Mouse (Mus musculus): ENCODE data around the gene Serpinb6a. TPM values are rescaled to one million over a fixed set of nuclear protein-coding genes. Genes with fewer than 3 reads are reported as not detected.

Gene Serpinb6a
- polyA plus RNA-seq, 1 experiment from 2014 or later: 45.0 TPM

DNA sequence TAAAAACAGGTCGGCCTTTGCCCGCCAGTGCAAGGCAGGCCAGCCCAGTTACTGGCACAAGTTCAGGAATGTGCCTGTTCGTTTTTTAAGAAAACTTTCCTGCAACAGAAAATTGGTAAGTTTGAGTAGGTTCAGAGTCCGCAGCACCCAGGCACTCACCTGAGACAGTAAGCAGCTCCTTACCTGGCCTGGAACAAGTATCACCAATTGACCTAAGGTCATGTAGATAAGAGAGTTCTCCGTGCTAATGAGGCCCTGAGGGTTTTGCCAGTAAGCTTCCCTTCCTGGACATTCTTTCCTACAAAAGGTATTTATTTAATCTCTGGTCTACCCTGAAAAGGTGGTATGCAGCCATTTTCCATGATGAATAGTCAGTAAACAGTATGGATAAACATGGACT, 80.9 kb downstream of the Serpinb6a start:
- no peaks in the 10 kb centered on the region for H3K27me3 ChIP-seq (ENCODE audit: control insufficient read depth, insufficient read depth, low read length)
- H3K4me1 ChIP-seq (ENCODE audit: control insufficient read depth, insufficient read depth, low read length): no peaks in the 10 kb centered on the region
- no peak overlapping the region for H3K9ac ChIP-seq (ENCODE audit: low read depth, low read length)
- H3K27ac ChIP-seq (ENCODE audit: low read depth, low read length): no peak overlapping the region
- H3K4me2 ChIP-seq: no peak overlapping the region
- no peak overlapping the region for H3K4me3 ChIP-seq (ENCODE audit: low read depth, low read length)
- H3K9me3 ChIP-seq (replicated peaks; ENCODE audit: control insufficient read depth, low read length): no peaks in the 10 kb centered on the region
- H3K36me3 ChIP-seq (ENCODE audit: control insufficient read depth, insufficient read depth, low read length): peaks cover 14% of the 10 kb centered on the region
- no peak for ATAC-seq (replicated peaks; ENCODE audit: insufficient number of reproducible peaks, low FRiP score, low TSS enrichment)
- WGBS (ENCODE audit: insufficient replicate concordance): 68% methylated on average over 5 of the region's 5 CpGs

DNA sequence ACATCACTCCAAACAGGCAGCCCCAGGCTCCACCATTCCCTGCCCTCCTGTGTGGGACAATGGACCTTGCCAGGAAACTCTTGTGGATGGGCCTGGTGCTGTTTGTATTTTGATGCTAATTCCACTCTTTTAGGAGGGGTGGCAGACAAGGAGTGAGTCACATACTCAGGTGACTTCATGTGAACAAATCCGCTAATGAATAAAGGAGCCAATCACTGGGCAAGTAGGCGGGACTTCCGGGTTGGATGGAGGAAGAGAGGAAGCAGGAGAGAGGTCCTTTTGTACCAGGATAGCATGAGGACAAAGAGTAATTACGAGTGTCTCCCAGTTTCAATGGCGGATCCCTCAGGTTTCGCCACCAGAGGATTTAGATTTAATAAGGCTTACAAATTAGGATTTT, 81.6 kb downstream of the Serpinb6a start:
- H3K4me1 ChIP-seq (ENCODE audit: control insufficient read depth, insufficient read depth, low read length): no peaks in the 10 kb centered on the region
- no peak overlapping the region for H3K9ac ChIP-seq (ENCODE audit: low read depth, low read length)
- H3K9me3 ChIP-seq (replicated peaks; ENCODE audit: control insufficient read depth, low read length): no peaks in the 10 kb centered on the region
- H3K27me3 ChIP-seq (ENCODE audit: control insufficient read depth, insufficient read depth, low read length): no peaks in the 10 kb centered on the region
- H3K36me3 ChIP-seq (ENCODE audit: control insufficient read depth, insufficient read depth, low read length): peaks cover 14% of the 10 kb centered on the region
- no peak overlapping the region for H3K27ac ChIP-seq (ENCODE audit: low read depth, low read length)
- ATAC-seq (replicated peaks; ENCODE audit: insufficient number of reproducible peaks, low FRiP score, low TSS enrichment): no peak
- H3K4me2 ChIP-seq: no peak overlapping the region
- 79% methylated on average over 6 of the region's 6 CpGs for WGBS (ENCODE audit: insufficient replicate concordance)
- no peak overlapping the region for H3K4me3 ChIP-seq (ENCODE audit: low read depth, low read length)

DNA sequence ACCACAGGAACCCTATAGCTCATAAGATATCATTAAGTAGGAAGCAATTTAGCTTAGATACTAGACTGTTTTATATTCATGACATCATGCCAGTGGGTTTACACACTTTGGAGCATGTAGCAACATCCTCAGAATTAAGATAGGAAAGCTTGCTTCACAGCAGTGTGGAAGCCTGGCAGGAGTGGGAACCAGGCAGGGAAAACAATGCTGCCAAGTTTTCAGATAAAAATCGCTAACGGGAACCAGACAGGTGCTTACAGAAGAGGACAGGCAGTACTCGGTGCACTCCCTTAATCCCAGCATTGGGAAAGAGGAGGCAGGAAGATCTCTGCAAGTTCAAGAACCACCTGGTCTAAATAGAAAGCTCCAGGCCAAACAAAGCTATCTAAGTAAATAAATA, 95.8 kb downstream of the Serpinb6a start:
- no peak overlapping the region for H3K4me2 ChIP-seq
- no peak overlapping the region for H3K9ac ChIP-seq (ENCODE audit: low read depth, low read length)
- WGBS (ENCODE audit: insufficient replicate concordance): 55% methylated on average over 3 of the region's 3 CpGs
- H3K27ac ChIP-seq (ENCODE audit: low read depth, low read length): no peak overlapping the region
- ATAC-seq (replicated peaks; ENCODE audit: insufficient number of reproducible peaks, low FRiP score, low TSS enrichment): no peak
- no peak overlapping the region for H3K4me3 ChIP-seq (ENCODE audit: low read depth, low read length)
- H3K36me3 ChIP-seq (ENCODE audit: control insufficient read depth, insufficient read depth, low read length): no peaks in the 10 kb centered on the region
- H3K4me1 ChIP-seq (ENCODE audit: control insufficient read depth, insufficient read depth, low read length): no peaks in the 10 kb centered on the region
- no peaks in the 10 kb centered on the region for H3K27me3 ChIP-seq (ENCODE audit: control insufficient read depth, insufficient read depth, low read length)
- no peaks in the 10 kb centered on the region for H3K9me3 ChIP-seq (replicated peaks; ENCODE audit: control insufficient read depth, low read length)

DNA sequence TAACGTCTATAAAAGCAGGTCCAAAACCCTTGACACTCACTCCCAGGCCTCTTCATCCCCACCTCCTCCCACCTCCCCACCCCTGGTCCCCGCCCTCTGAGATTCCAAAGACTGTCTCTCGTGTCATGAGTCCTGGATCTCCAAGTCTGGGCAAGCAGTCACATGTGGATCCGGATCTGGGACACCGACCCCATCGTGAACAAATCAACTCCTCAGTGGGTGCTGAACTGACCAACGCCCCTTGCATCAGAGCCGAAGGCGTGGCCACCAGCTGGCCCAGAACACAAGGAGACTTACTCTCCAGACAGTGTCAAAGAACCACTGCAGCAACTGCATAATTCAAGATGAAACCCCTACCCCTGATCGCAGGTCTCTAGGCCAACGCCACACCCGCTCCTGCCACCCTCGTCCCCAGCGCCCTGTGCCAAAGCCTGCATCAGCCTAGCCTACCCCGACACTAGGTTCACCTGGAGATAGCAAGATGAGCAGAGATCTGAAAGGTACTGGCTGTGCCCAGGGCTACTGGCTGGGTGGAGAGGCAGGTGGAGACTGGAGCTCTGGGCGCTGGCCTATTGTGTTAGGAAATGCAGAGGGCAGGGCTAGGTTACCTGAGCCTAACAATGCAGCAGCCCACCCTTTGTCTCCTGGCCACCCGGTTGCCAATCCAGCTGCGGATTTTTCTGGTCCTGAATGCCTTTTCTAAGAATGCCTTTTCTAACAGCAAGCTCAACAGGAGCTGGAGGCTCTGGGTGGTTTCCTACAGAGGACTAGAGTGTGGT, 97.2 kb downstream of the Serpinb6a start, which contains the start of gene Serpinb6c:
Gene Serpinb6c, minus strand, starts transcription at position 533 of the 779 bp plus-strand sequence.
- no peaks in the 10 kb centered on the region for H3K9me3 ChIP-seq (replicated peaks; ENCODE audit: control insufficient read depth, low read length)
- H3K9ac ChIP-seq (ENCODE audit: low read depth, low read length): no peak within 1 kb of the TSS
- no peaks in the 10 kb centered on the region for H3K27me3 ChIP-seq (ENCODE audit: control insufficient read depth, insufficient read depth, low read length)
- no peaks in the 10 kb centered on the region for H3K36me3 ChIP-seq (ENCODE audit: control insufficient read depth, insufficient read depth, low read length)
- ATAC-seq (replicated peaks; ENCODE audit: insufficient number of reproducible peaks, low FRiP score, low TSS enrichment): no peak
- no peak within 1 kb of the TSS for H3K27ac ChIP-seq (ENCODE audit: low read depth, low read length)
- H3K4me1 ChIP-seq (ENCODE audit: control insufficient read depth, insufficient read depth, low read length): no peaks in the 10 kb centered on the region
- no peak within 1 kb of the TSS for H3K4me2 ChIP-seq
- no peak within 1 kb of the TSS for H3K4me3 ChIP-seq (ENCODE audit: low read depth, low read length)
- 74% methylated on average over 18 of the region's 18 CpGs for WGBS (ENCODE audit: insufficient replicate concordance)

DNA sequence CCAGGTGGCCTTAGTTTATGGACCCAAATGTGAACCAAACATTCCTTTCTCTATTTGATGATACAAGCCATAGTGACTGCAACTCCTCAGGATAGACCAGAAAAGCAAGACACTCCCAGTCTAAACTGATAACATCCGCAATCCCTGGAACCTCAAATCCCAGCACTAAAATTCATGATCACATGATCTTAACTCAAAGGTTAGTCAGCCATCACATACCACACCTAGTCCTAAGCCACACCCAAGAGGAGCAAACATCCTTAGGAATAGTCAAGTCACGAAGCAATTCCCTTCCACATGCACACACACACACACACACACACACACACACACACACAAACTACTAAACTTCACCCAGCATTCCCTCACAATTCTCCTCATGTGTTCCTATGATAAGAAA, 99.3 kb downstream of the Serpinb6a start:
- no peak for ATAC-seq (replicated peaks; ENCODE audit: insufficient number of reproducible peaks, low FRiP score, low TSS enrichment)
- no peaks in the 10 kb centered on the region for H3K9me3 ChIP-seq (replicated peaks; ENCODE audit: control insufficient read depth, low read length)
- no peak overlapping the region for H3K4me3 ChIP-seq (ENCODE audit: low read depth, low read length)
- no peaks in the 10 kb centered on the region for H3K27me3 ChIP-seq (ENCODE audit: control insufficient read depth, insufficient read depth, low read length)
- no peaks in the 10 kb centered on the region for H3K36me3 ChIP-seq (ENCODE audit: control insufficient read depth, insufficient read depth, low read length)
- no peak overlapping the region for H3K27ac ChIP-seq (ENCODE audit: low read depth, low read length)
- WGBS (ENCODE audit: insufficient replicate concordance): 78% methylated on average over 2 of the region's 2 CpGs
- no peak overlapping the region for H3K4me2 ChIP-seq
- H3K9ac ChIP-seq (ENCODE audit: low read depth, low read length): no peak overlapping the region
- no peaks in the 10 kb centered on the region for H3K4me1 ChIP-seq (ENCODE audit: control insufficient read depth, insufficient read depth, low read length)

DNA sequence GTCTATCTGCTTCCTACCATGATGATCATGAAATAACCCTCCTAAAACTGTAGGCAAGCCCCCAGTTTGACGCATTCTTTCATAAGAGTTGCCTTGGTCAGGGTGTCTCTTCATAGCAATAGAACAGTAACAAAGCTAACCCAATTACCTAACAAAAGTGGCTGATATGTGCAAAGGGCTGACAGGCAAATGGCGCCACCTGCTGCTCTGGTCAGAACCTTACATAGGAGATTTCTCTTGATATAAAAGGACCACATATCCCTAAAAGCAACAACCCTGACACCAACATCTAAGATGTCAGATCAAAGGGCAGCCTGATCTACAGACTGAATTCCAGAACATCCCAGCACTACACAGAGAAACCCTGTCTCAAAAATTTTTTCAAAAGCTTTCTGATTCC, 108.4 kb downstream of the Serpinb6a start:
- H3K27me3 ChIP-seq (ENCODE audit: control insufficient read depth, insufficient read depth, low read length): no peaks in the 10 kb centered on the region
- no peaks in the 10 kb centered on the region for H3K36me3 ChIP-seq (ENCODE audit: control insufficient read depth, insufficient read depth, low read length)
- H3K9ac ChIP-seq (ENCODE audit: low read depth, low read length): no peak overlapping the region
- H3K4me1 ChIP-seq (ENCODE audit: control insufficient read depth, insufficient read depth, low read length): no peaks in the 10 kb centered on the region
- 39% methylated on average over 2 of the region's 2 CpGs for WGBS (ENCODE audit: insufficient replicate concordance)
- no peaks in the 10 kb centered on the region for H3K9me3 ChIP-seq (replicated peaks; ENCODE audit: control insufficient read depth, low read length)
- H3K4me2 ChIP-seq: no peak overlapping the region
- H3K4me3 ChIP-seq (ENCODE audit: low read depth, low read length): no peak overlapping the region
- no peak for ATAC-seq (replicated peaks; ENCODE audit: insufficient number of reproducible peaks, low FRiP score, low TSS enrichment)
- H3K27ac ChIP-seq (ENCODE audit: low read depth, low read length): no peak overlapping the region

Other genes with a start within 250 kb of the Serpinb6a start
- not detected in 2 replicates for gene Serpinb6e, start 159.4 kb downstream of the Serpinb6a start, polyA plus RNA-seq (2014; fragmentation: Nextera tagmentation; extraction: Ambion mirVana)
- not detected in 2 replicates for gene Serpinb6c, start 97.1 kb downstream of the Serpinb6a start, polyA plus RNA-seq (2014; fragmentation: Nextera tagmentation; extraction: Ambion mirVana)
- 29.6 and 35.1 TPM in 2 replicates for gene Nqo2, start 38.1 kb downstream of the Serpinb6a start, polyA plus RNA-seq (2014; fragmentation: Nextera tagmentation; extraction: Ambion mirVana)
- gene Ripk1, start 431 bp downstream of the Serpinb6a start, polyA plus RNA-seq (2014; fragmentation: Nextera tagmentation; extraction: Ambion mirVana): 11.2 and 11.6 TPM in 2 replicates
- 42.4 and 44.8 TPM in 2 replicates for gene Bphl, start 34.8 kb upstream of the Serpinb6a start, polyA plus RNA-seq (2014; fragmentation: Nextera tagmentation; extraction: Ambion mirVana)
- gene Tubb2a, start 75.2 kb upstream of the Serpinb6a start, polyA plus RNA-seq (2014; fragmentation: Nextera tagmentation; extraction: Ambion mirVana): 96.2 and 112 TPM in 2 replicates
- 25.2 and 35.0 TPM in 2 replicates for gene Tubb2b, start 127.7 kb upstream of the Serpinb6a start, polyA plus RNA-seq (2014; fragmentation: Nextera tagmentation; extraction: Ambion mirVana)
- gene Psmg4, start 160.2 kb upstream of the Serpinb6a start, polyA plus RNA-seq (2014; fragmentation: Nextera tagmentation; extraction: Ambion mirVana): 59.0 and 66.1 TPM in 2 replicates